15 mouse cellular contexts compared by ENCODE assay signal in genomic region chr1:127603697-127604631, GRCm38 (mm10).
DNase-seq lines count a peak whose midpoint lies in the region; ATAC-seq and TF ChIP-seq lines count a peak whose summit lies in the region.
"Had no signal": no experiment of that assay in that cellular context is flagged by ENCODE, and none has a peak within 500 bp of the region (broad histone marks: within the 10 kb centered on the region; RNA-seq: fewer than 3 reads in every experiment).

No protein-coding gene starts in this region.

- no peaks in the 10 kb centered on the region for H3K27me3 ChIP-seq in hindbrain, embryonic 11.5 days (ENCODE audit: control insufficient read depth, insufficient read depth, low read length)
- no peaks in the 10 kb centered on the region for H3K27me3 ChIP-seq in midbrain, embryonic 15.5 days (replicated peaks)
- H3K27me3 ChIP-seq: embryonic facial prominence, embryonic 15.5 days had no signal

- no peaks in the 10 kb centered on the region for H3K4me1 ChIP-seq in hindbrain, embryonic 11.5 days (replicated peaks; ENCODE audit: control insufficient read depth, insufficient read depth, low read length)
- peaks cover 25% of the 10 kb centered on the region for H3K4me1 ChIP-seq in midbrain, embryonic 15.5 days
- H3K4me1 ChIP-seq: embryonic facial prominence, embryonic 15.5 days; limb, embryonic 13.5 days had no signal

- H3K9ac ChIP-seq in hindbrain, embryonic 11.5 days (ENCODE audit: low read depth, low read length), result no peak overlapping the region
- no peak overlapping the region for H3K9ac ChIP-seq in midbrain, embryonic 15.5 days
- H3K9ac ChIP-seq: embryonic facial prominence, embryonic 15.5 days; limb, embryonic 13.5 days; lung, embryonic 15.5 days had no signal

- H3K36me3 ChIP-seq in hindbrain, embryonic 11.5 days (ENCODE audit: control insufficient read depth, insufficient read depth, low read length), result no peaks in the 10 kb centered on the region
- no peaks in the 10 kb centered on the region for H3K36me3 ChIP-seq in midbrain, embryonic 15.5 days (replicated peaks)
- H3K36me3 ChIP-seq: embryonic facial prominence, embryonic 15.5 days; limb, embryonic 13.5 days; lung, embryonic 15.5 days had no signal

- H3K4me3 ChIP-seq in hindbrain, embryonic 11.5 days (ENCODE audit: low read depth, low read length), result no peak overlapping the region
- H3K4me3 ChIP-seq in midbrain, embryonic 15.5 days, result no peak overlapping the region
- H3K4me3 ChIP-seq: embryonic facial prominence, embryonic 15.5 days; limb, embryonic 13.5 days; lung, embryonic 15.5 days had no signal

- no peak overlapping the region for H3K4me2 ChIP-seq in hindbrain, embryonic 11.5 days (replicated peaks; ENCODE audit: low read depth, low read length)
- no peak overlapping the region for H3K4me2 ChIP-seq in midbrain, embryonic 15.5 days
- H3K4me2 ChIP-seq: embryonic facial prominence, embryonic 15.5 days; limb, embryonic 13.5 days; lung, embryonic 15.5 days had no signal

- no peak for TF ChIP-seq POLR2A in brain, embryonic 14.5 days (IDR thresholded peaks at IDR 0.05; ENCODE audit: borderline replicate concordance, extremely low read depth, insufficient read depth, insufficient read length, poor library complexity, severe bottlenecking)

- TF ChIP-seq CTCF in brain, embryonic 14.5 days (IDR thresholded peaks at IDR 0.05; ENCODE audit: borderline replicate concordance, extremely low read depth, insufficient read depth, insufficient read length), result no peak

- H3K27ac ChIP-seq in hindbrain, embryonic 11.5 days (ENCODE audit: low read depth, low read length), result no peak overlapping the region
- H3K27ac ChIP-seq in midbrain, embryonic 15.5 days, result peak overlapping the region; percentile 75
- H3K27ac ChIP-seq: embryonic facial prominence, embryonic 15.5 days; limb, embryonic 13.5 days; lung, embryonic 15.5 days had no signal

- H3K9me3 ChIP-seq in hindbrain, embryonic 11.5 days (ENCODE audit: control insufficient read depth, low read length), result no peaks in the 10 kb centered on the region
- H3K9me3 ChIP-seq in midbrain, embryonic 15.5 days, result no peaks in the 10 kb centered on the region
- H3K9me3 ChIP-seq: embryonic facial prominence, embryonic 15.5 days; limb, embryonic 13.5 days; lung, embryonic 15.5 days had no signal

- ATAC-seq in frontal cortex, adult (ENCODE audit: low TSS enrichment), result peak; percentile 67; the same call in 1 of the 2 replicates
- ATAC-seq in hindbrain, embryonic 11.5 days (ENCODE audit: low FRiP score), result peak; percentile 49; the same call in 1 of the 2 replicates
- peak; percentile 92 for ATAC-seq in midbrain, embryonic 15.5 days (replicated peaks)

- DNase-seq in frontal cortex, postnatal 10 days (ENCODE audit: low spot score in 2 of 2), result no peak
- peak; percentile 85 for DNase-seq in brain, embryonic 14.5 days (ENCODE audit: low read depth)
- peak; percentile 35 for DNase-seq in hindbrain, embryonic 11.5 days (ENCODE audit: low spot score)
- no peak for DNase-seq in urinary bladder, postnatal 10 days (ENCODE audit: low spot score)
- DNase-seq in testis, postnatal 14 days (ENCODE audit: low spot score), result no peak
- DNase-seq in c-Kit-positive CD71-positive TER-119-positive erythroid progenitor cells, embryonic 14.5 days (ENCODE audit: low spot score), result no peak
- DNase-seq: adrenal gland, adult 2 months; cerebellum, adult 11-12 months; gastrocnemius, postnatal 10 days; kidney, adult 18-20 months had no signal

- WGBS in hindbrain, embryonic 11.5 days, result 53% methylated on average over 9 of the region's 9 CpGs
- 40% methylated on average over 9 of the region's 9 CpGs for WGBS in midbrain, embryonic 15.5 days

Comparison
In these comparisons a context has a peak if more than half of its experiments do, and no peak if none do; other contexts are left out.
1. DNase-seq: peak in brain, embryonic 14.5 days (single experiment) and hindbrain, embryonic 11.5 days (single experiment); none in frontal cortex, postnatal 10 days (0 of 2), urinary bladder, postnatal 10 days (single experiment), testis, postnatal 14 days (single experiment) and c-Kit-positive CD71-positive TER-119-positive erythroid progenitor cells, embryonic 14.5 days (single experiment).
2. Peak in every context shown above with its lines, with median percentiles within 50 percentile points of each other: ATAC-seq.